Mouse (Mus musculus) spleen, postnatal 14 days (tissue): Measurements from ENCODE around the gene Prss2.
"Not testable (repeated sequence)": the region's sequence is repeated elsewhere in the genome, so short reads cannot be mapped to it uniquely, and the experiment has no call there.

Experiments used
- DNase-seq, 2 experiments: peaks; one replicate each; pipeline ENCODE4 v3.0.0; 2021 to 2022; ENCODE audit warnings: low spot score in 2 of 2

The Prss2 gene

GRCm38 (mm10) chr6:41521487-41521886, at the start of gene Prss2:
TSS of gene Prss2 (plus strand) at chr6:41521787.
- no peak for DNase-seq

- no peak for DNase-seq
Measured at GRCm38 (mm10) chr6:41499374-41499773, 22.2 kb upstream of the Prss2 start.

- no peak for DNase-seq
Measured at GRCm38 (mm10) chr6:41504915-41505314, 16.7 kb upstream of the Prss2 start.

- no peak for DNase-seq
Measured at GRCm38 (mm10) chr6:41505323-41505722, 16.3 kb upstream of the Prss2 start.

- no peak for DNase-seq
Measured at GRCm38 (mm10) chr6:41518017-41518524, 3.5 kb upstream of the Prss2 start.

- no peak for DNase-seq
Measured at GRCm38 (mm10) chr6:41526453-41526852, 4.9 kb downstream of the Prss2 start.

- no peak for DNase-seq
Measured at GRCm38 (mm10) chr6:41527402-41527801, 5.8 kb downstream of the Prss2 start.

- not testable (repeated sequence) for DNase-seq
Measured at GRCm38 (mm10) chr6:41529987-41530386, 8.4 kb downstream of the Prss2 start.

GRCm38 (mm10) chr6:41532181-41532580, 10.6 kb downstream of the Prss2 start:
- no peak for DNase-seq

- DNase-seq: no peak
Measured at GRCm38 (mm10) chr6:41532687-41533284, 11.2 kb downstream of the Prss2 start.

- DNase-seq: no peak
Measured at GRCm38 (mm10) chr6:41537376-41537775, 15.8 kb downstream of the Prss2 start.

GRCm38 (mm10) chr6:41538296-41538695, 16.7 kb downstream of the Prss2 start:
- not testable (repeated sequence) for DNase-seq

GRCm38 (mm10) chr6:41540746-41541145, 19.2 kb downstream of the Prss2 start:
- no peak for DNase-seq

- DNase-seq: no peak
Measured at GRCm38 (mm10) chr6:41541746-41542145, 20.2 kb downstream of the Prss2 start.

GRCm38 (mm10) chr6:41542983-41543382, 21.4 kb downstream of the Prss2 start:
- DNase-seq: no peak

- no peak for DNase-seq
Measured at GRCm38 (mm10) chr6:41543411-41544050, 21.9 kb downstream of the Prss2 start.

- no peak for DNase-seq
Measured at GRCm38 (mm10) chr6:41544381-41544924, 22.9 kb downstream of the Prss2 start.

GRCm38 (mm10) chr6:41545266-41545665, 23.7 kb downstream of the Prss2 start:
- no peak for DNase-seq

- DNase-seq: no peak
Measured at GRCm38 (mm10) chr6:41547056-41547650, 25.6 kb downstream of the Prss2 start.

GRCm38 (mm10) chr6:41548286-41548685, 26.7 kb downstream of the Prss2 start:
- no peak for DNase-seq

GRCm38 (mm10) chr6:41553356-41554010, 31.9 kb downstream of the Prss2 start:
- no peak for DNase-seq
